Mouse (Mus musculus): ENCODE measurements around the gene Mansc4. TPM values are rescaled to one million over a fixed set of nuclear protein-coding genes. Genes with fewer than 3 reads are reported as not detected.

Gene Mansc4
- polyA plus RNA-seq, 1 experiment from 2014 or later: 5.0 TPM

GRCm38 (mm10) chr6:147042291-147043290 lies 44.2 kb downstream of the Mansc4 start, which contains the start of gene Mrps35:
Mrps35 (plus strand) TSS chr6:147042764.
- Histone ChIP-seq H3K27me3 (no peaks in the 10 kb centered on the region), H3K9me3 (replicated peaks) (no peaks in the 10 kb centered on the region), H3K27ac (peak within 1 kb of the TSS; percentile 75), H3K4me3 (replicated peaks) (peak within 1 kb of the TSS; percentile 70), H3K36me3 (peaks cover 18% of the 10 kb centered on the region), H3K9ac (peak within 1 kb of the TSS; percentile 86), H3K4me1 (peaks cover 13% of the 10 kb centered on the region), H3K4me2 (peak within 1 kb of the TSS; percentile 58)
- 3% methylated on average over 66 of the region's 66 CpGs for WGBS
- ATAC-seq (replicated peaks; ENCODE audit: low FRiP score): peak; percentile 99

- Histone ChIP-seq H3K4me2 (no peak within 1 kb of the TSS), H3K4me1 (no peaks in the 10 kb centered on the region), H3K27ac (no peak within 1 kb of the TSS), H3K9me3 (replicated peaks) (no peaks in the 10 kb centered on the region), H3K4me3 (replicated peaks) (no peak within 1 kb of the TSS), H3K36me3 (peaks cover 54% of the 10 kb centered on the region), H3K9ac (no peak within 1 kb of the TSS), H3K27me3 (no peaks in the 10 kb centered on the region)
- WGBS: 54% methylated on average over 13 of the region's 13 CpGs
- no peak for ATAC-seq (replicated peaks; ENCODE audit: low FRiP score)
These were observed 54.4 kb downstream of the Mansc4 start, which contains the start of gene Rep15 for GRCm38 (mm10) chr6:147032303-147032925. Rep15 (plus strand) TSS chr6:147032584.

- 90% methylated on average over 15 of the region's 15 CpGs for WGBS
- Histone ChIP-seq H3K4me2 (no peak overlapping the region), H3K4me1 (no peaks in the 10 kb centered on the region), H3K9ac (no peak overlapping the region), H3K36me3 (peaks cover 75% of the 10 kb centered on the region), H3K27me3 (no peaks in the 10 kb centered on the region), H3K4me3 (replicated peaks) (no peak overlapping the region), H3K9me3 (replicated peaks) (no peaks in the 10 kb centered on the region), H3K27ac (no peak overlapping the region)
- ATAC-seq (replicated peaks; ENCODE audit: low FRiP score): no peak
These were observed 56.5 kb downstream of the Mansc4 start for GRCm38 (mm10) chr6:147030096-147030885.

- H3K9ac ChIP-seq: no peak overlapping the region
- no peak for ATAC-seq (replicated peaks; ENCODE audit: low FRiP score)
- no peak overlapping the region for H3K4me2 ChIP-seq
- peaks cover 81% of the 10 kb centered on the region for H3K36me3 ChIP-seq
- no peaks in the 10 kb centered on the region for H3K4me1 ChIP-seq
- no peaks in the 10 kb centered on the region for H3K27me3 ChIP-seq
- 94% methylated on average over 9 of the region's 9 CpGs for WGBS
- H3K27ac ChIP-seq: no peak overlapping the region
- no peaks in the 10 kb centered on the region for H3K9me3 ChIP-seq (replicated peaks)
- no peak overlapping the region for H3K4me3 ChIP-seq (replicated peaks)
These were observed 57.2 kb downstream of the Mansc4 start for GRCm38 (mm10) chr6:147029591-147029990.

- Histone ChIP-seq H3K9ac (no peak overlapping the region), H3K36me3 (peaks cover 87% of the 10 kb centered on the region), H3K4me1 (no peaks in the 10 kb centered on the region), H3K4me2 (no peak overlapping the region), H3K27me3 (no peaks in the 10 kb centered on the region), H3K9me3 (replicated peaks) (no peaks in the 10 kb centered on the region), H3K27ac (no peak overlapping the region), H3K4me3 (replicated peaks) (no peak overlapping the region)
- 84% methylated on average over 2 of the region's 2 CpGs for WGBS
- no peak for ATAC-seq (replicated peaks; ENCODE audit: low FRiP score)
These were observed 58.4 kb downstream of the Mansc4 start for GRCm38 (mm10) chr6:147028396-147028795.

Other genes with a start within 250 kb of the Mansc4 start
- gene Smco2, start 236.9 kb downstream of the Mansc4 start, polyA plus RNA-seq (2015; fragmentation: Nextera tagmentation; extraction: Ambion mirVana): not detected in 2 replicates
- 68.3 and 73.6 TPM in 2 replicates for gene Ppfibp1, start 198.5 kb downstream of the Mansc4 start, polyA plus RNA-seq (2015; fragmentation: Nextera tagmentation; extraction: Ambion mirVana)
- gene 1700034J05Rik, start 132.6 kb downstream of the Mansc4 start, polyA plus RNA-seq (2015; fragmentation: Nextera tagmentation; extraction: Ambion mirVana): 0.22 and 0.36 TPM in 2 replicates
- gene Rep15, start 54.4 kb downstream of the Mansc4 start, polyA plus RNA-seq (2015; fragmentation: Nextera tagmentation; extraction: Ambion mirVana): 1.4 and 1.5 TPM in 2 replicates
- 114 and 118 TPM in 2 replicates for gene Mrps35, start 44.3 kb downstream of the Mansc4 start, polyA plus RNA-seq (2015; fragmentation: Nextera tagmentation; extraction: Ambion mirVana)
- 6.4 and 6.5 TPM in 2 replicates for gene Klhl42, start 4.3 kb upstream of the Mansc4 start, polyA plus RNA-seq (2015; fragmentation: Nextera tagmentation; extraction: Ambion mirVana)
- 1.2 and 1.4 TPM in 2 replicates for gene Pthlh, start 177.2 kb upstream of the Mansc4 start, polyA plus RNA-seq (2015; fragmentation: Nextera tagmentation; extraction: Ambion mirVana)